Mouse (Mus musculus) limb, embryonic 11.5 days (tissue): Measurements from ENCODE around the gene Gfod2. TPM values are rescaled to one million over a fixed set of nuclear protein-coding genes. Genes with fewer than 3 reads are reported as not detected.

Source experiments
- ATAC-seq: fragments of 200-750 bp; cut with Nextera tagmentation; 2 replicates; pipeline ENCODE4 v1.8.0; 2017; ENCODE audit warnings: low read depth; ENCODE audit not compliant: insufficient number of reproducible peaks, low FRiP score, low TSS enrichment
- DNase-seq: peaks from one replicate; pipeline ENCODE4 v3.0.0-alpha.2; 2015; ENCODE audit warnings: low spot score
- H3K27ac ChIP-seq: fragments of 300-500 bp; sonication (generic); replicated peaks from 2 replicates; pipeline ENCODE4 v1.5.1; 2014; ENCODE audit warnings: low read depth, mild to moderate bottlenecking, low read length
- H3K27me3 ChIP-seq: fragments of 300-500 bp; sonication (generic); 2 replicates; pipeline ENCODE4 v1.6.1; 2014; ENCODE audit warnings: mild to moderate bottlenecking, low read length, mixed read lengths; ENCODE audit not compliant: control insufficient read depth, insufficient read depth
- H3K36me3 ChIP-seq: fragments of 300-500 bp; sonication (generic); 2 replicates; pipeline ENCODE4 v1.6.1; 2014; ENCODE audit warnings: mild to moderate bottlenecking, low read length, moderate library complexity, mixed read lengths; ENCODE audit not compliant: control insufficient read depth, insufficient read depth
- H3K4me1 ChIP-seq: fragments of 300-500 bp; sonication (generic); 2 replicates; pipeline ENCODE4 v1.6.1; 2014; ENCODE audit warnings: low read length, mixed read lengths; ENCODE audit not compliant: control insufficient read depth, insufficient read depth
- H3K4me2 ChIP-seq: fragments of 300-500 bp; sonication (generic); 2 replicates; pipeline ENCODE4 v1.6.1; 2014; ENCODE audit warnings: low read depth, mild to moderate bottlenecking, moderate library complexity; ENCODE audit not compliant: severe bottlenecking
- H3K4me3 ChIP-seq: fragments of 300-500 bp; sonication (generic); 2 replicates; pipeline ENCODE4 v1.5.1; 2014; ENCODE audit warnings: low read depth, low read length
- H3K9ac ChIP-seq: fragments of 300-500 bp; sonication (generic); 2 replicates; pipeline ENCODE4 v1.6.1; 2014; ENCODE audit warnings: mild to moderate bottlenecking, low read length
- H3K9me3 ChIP-seq: fragments of 300-500 bp; sonication (generic); 2 replicates; pipeline ENCODE4 v1.6.1; 2016; ENCODE audit warnings: low read length; ENCODE audit not compliant: control insufficient read depth
- WGBS: fragments of 180-500 bp; shearing (Covaris S2); extraction: QIAGEN DNeasy Blood & Tissue Kit; methylation state at CpG from one replicate; pipeline ENCODE4 v1.1.7; 2014; 5-methylcytosine and 5-hydroxymethylcytosine counted together
- polyA plus RNA-seq: library from polyadenylated mRNA; unstranded; fragments of >200 nt; fragmentation: Nextera tagmentation; extraction: Ambion mirVana; gene quantifications from 2 replicates; pipeline ENCODE4 v1.2.1, GENCODE M21; 2014

The Gfod2 gene
- polyA plus RNA-seq, 1 experiment from 2014 or later: 22.8 TPM

DNA sequence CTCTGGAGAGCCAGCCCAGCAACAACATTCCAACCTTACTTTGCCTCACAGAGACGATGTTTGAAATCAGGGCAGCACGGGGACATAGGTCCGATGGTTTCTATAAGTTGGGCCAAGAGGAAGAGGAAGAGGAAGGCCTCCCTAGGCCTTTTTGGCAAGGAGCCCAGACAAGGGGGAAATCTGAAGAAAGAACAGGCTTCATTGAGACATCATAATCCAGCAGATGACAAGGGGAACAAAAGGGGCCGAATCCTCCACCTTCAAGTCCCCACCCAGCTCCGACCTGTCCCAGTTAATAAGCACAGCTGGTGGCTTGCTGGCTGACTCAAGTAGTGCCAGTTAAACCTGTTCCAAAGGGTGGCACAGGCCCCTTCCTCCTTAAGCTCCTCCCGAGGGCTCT lies 43.4 kb downstream of the Gfod2 start:
- Histone ChIP-seq H3K27me3 (no peaks in the 10 kb centered on the region), H3K4me1 (no peaks in the 10 kb centered on the region), H3K9ac (no peak overlapping the region), H3K36me3 (no peaks in the 10 kb centered on the region; the same call in 1 of the 2 replicates), H3K4me2 (no peak overlapping the region), H3K4me3 (no peak overlapping the region), H3K27ac (no peak overlapping the region), H3K9me3 (no peaks in the 10 kb centered on the region)
- no peak for DNase-seq
- ATAC-seq: no peak
- 89% methylated on average over 6 of the region's 6 CpGs for WGBS

DNA sequence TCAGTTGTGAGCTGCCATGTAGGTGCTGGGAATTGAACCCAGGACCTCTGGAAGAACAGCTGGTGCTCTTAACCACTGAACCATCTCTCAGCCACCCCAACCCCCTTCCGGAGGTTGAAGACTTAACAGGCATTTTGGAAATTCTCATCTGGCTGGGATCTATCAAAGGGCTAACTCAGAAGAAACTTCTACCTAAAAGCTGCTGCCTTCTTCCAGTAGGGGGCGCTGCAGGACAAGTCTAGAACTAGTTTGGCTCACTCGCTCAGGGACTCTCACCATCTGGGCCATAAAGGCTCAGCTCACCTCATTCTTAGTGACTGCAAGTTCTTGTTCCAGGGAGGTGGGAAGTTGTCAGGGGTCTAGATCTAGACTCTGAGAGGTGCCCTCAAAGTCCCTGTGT lies 44.3 kb downstream of the Gfod2 start:
- Histone ChIP-seq H3K4me2 (no peak overlapping the region), H3K27me3 (no peaks in the 10 kb centered on the region), H3K4me3 (no peak overlapping the region), H3K4me1 (no peaks in the 10 kb centered on the region), H3K36me3 (no peaks in the 10 kb centered on the region; the same call in 1 of the 2 replicates), H3K9ac (no peak overlapping the region), H3K9me3 (no peaks in the 10 kb centered on the region), H3K27ac (no peak overlapping the region)
- no peak for ATAC-seq
- peak; percentile 95 for DNase-seq
- WGBS: 3% methylated on average over 3 of the region's 3 CpGs

- Histone ChIP-seq H3K4me2 (no peak overlapping the region), H3K36me3 (no peaks in the 10 kb centered on the region; the same call in 1 of the 2 replicates), H3K4me3 (no peak overlapping the region), H3K27me3 (no peaks in the 10 kb centered on the region), H3K9ac (no peak overlapping the region), H3K4me1 (no peaks in the 10 kb centered on the region), H3K9me3 (no peaks in the 10 kb centered on the region), H3K27ac (no peak overlapping the region)
- DNase-seq (no peak), ATAC-seq (no peak)
- WGBS: 83% methylated on average over 3 of the region's 3 CpGs
Observed at GRCm38 (mm10) chr8:105712286-105712685, 46.2 kb downstream of the Gfod2 start.

DNA sequence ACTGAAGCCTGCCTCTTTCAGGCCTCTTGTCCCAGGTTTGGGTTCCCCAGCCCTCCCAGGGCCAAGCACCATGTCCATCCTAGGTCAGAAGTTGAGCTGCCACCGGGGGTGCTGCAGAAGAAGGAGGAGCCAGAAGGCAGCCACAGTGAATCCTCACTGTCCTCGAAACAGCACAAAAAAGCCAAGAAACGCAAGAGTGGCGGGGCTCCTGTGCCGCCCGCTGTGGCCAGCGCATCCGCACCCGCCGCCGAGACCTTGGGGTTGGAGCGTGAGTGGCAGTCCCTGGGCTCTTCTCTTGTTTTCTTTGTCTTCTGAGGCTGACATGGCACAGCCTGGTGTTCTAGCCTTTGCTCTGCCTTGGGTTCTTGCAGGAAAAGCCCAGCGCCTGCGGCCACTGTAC lies 49.1 kb downstream of the Gfod2 start:
- H3K9me3 ChIP-seq: no peaks in the 10 kb centered on the region
- H3K4me2 ChIP-seq: no peak overlapping the region
- H3K27me3 ChIP-seq: no peaks in the 10 kb centered on the region
- H3K9ac ChIP-seq: no peak overlapping the region
- no peak for DNase-seq
- ATAC-seq: no peak
- H3K36me3 ChIP-seq: peaks cover 2% of the 10 kb centered on the region; the same call in 1 of the 2 replicates
- 75% methylated on average over 14 of the region's 14 CpGs for WGBS
- H3K4me1 ChIP-seq: peaks cover 5% of the 10 kb centered on the region
- no peak overlapping the region for H3K4me3 ChIP-seq
- H3K27ac ChIP-seq: no peak overlapping the region

DNA sequence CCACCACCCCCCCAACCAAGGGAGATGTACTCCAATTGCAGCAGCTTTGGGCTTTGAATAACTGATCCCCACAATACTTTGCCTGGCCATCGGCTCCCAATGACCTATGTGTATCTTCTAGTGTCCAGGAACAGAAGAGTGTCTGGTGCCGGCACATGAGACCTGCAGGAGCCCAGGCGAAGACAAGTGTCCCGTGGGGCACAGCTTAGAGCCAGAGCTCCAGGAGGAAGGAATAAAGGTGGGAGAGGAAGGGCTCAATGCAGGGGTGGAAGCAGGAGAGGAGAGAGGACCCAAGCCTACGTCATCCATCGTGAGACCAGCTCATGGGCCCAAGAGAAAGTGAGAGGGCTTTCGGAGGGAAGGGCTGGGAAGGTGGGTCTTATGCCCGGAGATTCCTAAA lies 49.8 kb downstream of the Gfod2 start:
- ATAC-seq: no peak
- Histone ChIP-seq H3K4me3 (no peak overlapping the region), H3K4me1 (peaks cover 5% of the 10 kb centered on the region), H3K27me3 (no peaks in the 10 kb centered on the region), H3K36me3 (peaks cover 2% of the 10 kb centered on the region; the same call in 1 of the 2 replicates), H3K9ac (no peak overlapping the region), H3K9me3 (no peaks in the 10 kb centered on the region), H3K27ac (no peak overlapping the region), H3K4me2 (no peak overlapping the region)
- no peak for DNase-seq
- 92% methylated on average over 8 of the region's 8 CpGs for WGBS

DNA sequence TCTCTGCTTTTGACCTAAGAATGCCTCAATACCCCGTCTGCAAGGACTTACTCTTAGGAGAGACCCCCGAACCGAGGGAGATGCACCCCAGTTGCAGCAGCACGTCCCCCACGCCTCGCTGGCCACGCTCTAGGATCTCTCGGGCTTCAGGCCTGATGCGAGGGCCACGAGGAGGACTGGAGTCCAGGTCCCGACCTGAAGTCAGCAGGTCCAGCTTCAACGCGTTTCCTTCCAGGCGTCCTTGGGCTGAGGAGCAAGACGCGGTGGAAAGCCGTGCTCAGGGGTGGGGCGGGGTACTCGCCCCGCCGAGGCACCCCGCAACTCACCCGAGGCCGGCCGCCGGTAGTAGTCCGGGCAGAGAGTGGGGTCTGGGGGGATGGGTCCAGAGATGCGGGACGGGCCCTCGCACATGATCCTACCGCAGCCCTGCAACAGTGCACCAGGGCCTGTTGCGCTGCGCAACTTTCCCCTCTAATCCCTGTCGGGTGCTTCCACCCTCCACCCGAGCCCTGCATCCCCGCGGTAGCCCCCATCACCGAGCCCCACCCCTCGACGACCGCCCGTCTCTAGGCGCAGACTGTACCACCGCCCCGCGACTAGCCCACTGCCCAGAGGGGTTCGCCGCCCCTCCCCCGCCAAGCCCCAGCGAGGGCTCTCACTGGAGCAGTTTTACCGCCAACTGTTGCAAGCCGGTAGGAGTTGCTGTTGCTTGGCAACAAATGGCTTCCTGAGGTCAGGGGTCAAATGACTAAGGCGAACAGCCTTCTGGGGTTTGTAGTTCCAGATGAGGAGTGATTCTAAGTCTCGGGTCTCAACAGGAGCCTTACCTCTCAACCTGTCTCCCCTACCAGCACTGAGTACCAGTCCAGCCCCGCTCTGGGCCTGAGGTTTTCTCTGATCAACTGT lies 50.7 kb downstream of the Gfod2 start, which contains the start of the genes 4933405L10Rik and Enkd1:
4933405L10Rik (plus strand) TSS at position 158 of the 906 bp plus-strand sequence.
Enkd1 (minus strand) TSS at position 713 of the 906 bp plus-strand sequence.
- DNase-seq (peak; percentile 96), ATAC-seq (peak; percentile 90)
- Histone ChIP-seq H3K4me1 (peaks cover 5% of the 10 kb centered on the region), H3K27ac (0 out of 2 replicates have a peak within 1 kb of the TSS, but pooled peaks have one; percentile 1), H3K4me3 (peak within 1 kb of the TSS; percentile 70), H3K9me3 (no peaks in the 10 kb centered on the region), H3K9ac (peak within 1 kb of the TSS; percentile 73), H3K36me3 (peaks cover 2% of the 10 kb centered on the region; the same call in 1 of the 2 replicates), H3K4me2 (peak within 1 kb of the TSS; percentile 59), H3K27me3 (no peaks in the 10 kb centered on the region)
- WGBS: under 1% methylated on average over 55 of the region's 55 CpGs

DNA sequence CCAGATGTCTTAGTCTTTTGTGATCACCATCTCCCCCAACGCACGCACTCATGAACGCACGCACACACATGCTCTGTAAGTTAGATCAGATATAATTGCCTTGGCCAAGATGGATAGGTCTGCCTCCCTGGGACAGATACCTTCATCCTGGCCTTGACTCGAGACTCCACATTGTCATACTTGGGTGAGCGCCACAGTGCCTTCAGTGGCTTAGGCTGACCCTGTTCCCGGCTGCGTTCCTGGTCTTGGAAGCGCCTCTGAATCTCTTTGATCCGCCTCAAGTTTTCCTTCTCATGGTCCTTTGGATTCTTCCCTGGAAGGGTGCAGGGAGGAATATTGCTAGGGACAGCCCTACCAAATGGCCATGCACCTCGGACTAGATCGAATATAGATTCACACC lies 52.0 kb downstream of the Gfod2 start:
- peaks cover 8% of the 10 kb centered on the region for H3K4me1 ChIP-seq
- DNase-seq (no peak), ATAC-seq (no peak)
- peaks cover 2% of the 10 kb centered on the region; the same call in 1 of the 2 replicates for H3K36me3 ChIP-seq
- no peak overlapping the region for H3K4me3 ChIP-seq
- WGBS: 85% methylated on average over 12 of the region's 12 CpGs
- H3K27me3 ChIP-seq: no peaks in the 10 kb centered on the region
- H3K27ac ChIP-seq: no peak overlapping the region
- peak overlapping the region; percentile 73; the same call in 1 of the 2 replicates for H3K9ac ChIP-seq
- H3K9me3 ChIP-seq: no peaks in the 10 kb centered on the region
- peak overlapping the region; percentile 59 for H3K4me2 ChIP-seq

GRCm38 (mm10) chr8:105704955-105705354 lies 53.5 kb downstream of the Gfod2 start:
- H3K4me3 ChIP-seq: no peak overlapping the region
- no peak for DNase-seq
- WGBS: 91% methylated on average over 6 of the region's 6 CpGs
- H3K9me3 ChIP-seq: no peaks in the 10 kb centered on the region
- H3K27ac ChIP-seq: no peak overlapping the region
- no peaks in the 10 kb centered on the region for H3K27me3 ChIP-seq
- peaks cover 2% of the 10 kb centered on the region; the same call in 1 of the 2 replicates for H3K36me3 ChIP-seq
- H3K9ac ChIP-seq: no peak overlapping the region; the same call in 1 of the 2 replicates
- H3K4me2 ChIP-seq: no peak overlapping the region
- peaks cover 12% of the 10 kb centered on the region for H3K4me1 ChIP-seq
- ATAC-seq: no peak
